Mouse (Mus musculus): ENCODE results near the gene Gm42674.

DNA sequence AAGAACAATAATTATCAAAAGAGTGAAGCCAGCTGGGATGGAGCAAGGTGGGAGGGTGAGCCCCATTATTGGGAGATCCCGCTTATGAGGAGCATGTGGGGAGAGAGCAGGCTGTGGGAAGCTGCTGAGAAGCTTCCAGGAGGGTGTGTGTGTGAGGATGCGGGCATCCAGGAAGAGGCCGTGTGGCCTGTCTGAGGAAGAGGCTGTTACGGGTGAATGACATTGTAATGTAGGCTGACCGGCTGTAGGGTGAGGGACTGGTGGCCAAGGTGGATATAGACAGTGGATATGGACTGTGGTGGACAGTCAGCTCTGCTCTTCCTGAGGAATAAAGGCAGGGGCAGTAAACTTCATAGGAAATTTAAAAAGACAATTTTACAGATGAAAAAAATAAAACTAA lies 23.8 kb downstream of the Gm42674 start:
- TF ChIP-seq GATA1 (IDR thresholded peaks at IDR 0.05; ENCODE audit: borderline replicate concordance, low read length), result no peak
- TF ChIP-seq FLI1 (IDR thresholded peaks at IDR 0.05; ENCODE audit: low read length), result no peak

All from megakaryocyte, embryonic 14.5 days (primary cell).